Mouse (Mus musculus) hindlimb bud, embryonic 11.5 days (tissue): ENCODE data around the gene Atp6v1g1.

Experiments used
- DNase-seq: peaks from one replicate; pipeline ENCODE4 v3.0.0-alpha.2; 2012; ENCODE audit warnings: low read depth, low spot score; ENCODE audit errors: extremely low spot score

Gene Atp6v1g1

DNA sequence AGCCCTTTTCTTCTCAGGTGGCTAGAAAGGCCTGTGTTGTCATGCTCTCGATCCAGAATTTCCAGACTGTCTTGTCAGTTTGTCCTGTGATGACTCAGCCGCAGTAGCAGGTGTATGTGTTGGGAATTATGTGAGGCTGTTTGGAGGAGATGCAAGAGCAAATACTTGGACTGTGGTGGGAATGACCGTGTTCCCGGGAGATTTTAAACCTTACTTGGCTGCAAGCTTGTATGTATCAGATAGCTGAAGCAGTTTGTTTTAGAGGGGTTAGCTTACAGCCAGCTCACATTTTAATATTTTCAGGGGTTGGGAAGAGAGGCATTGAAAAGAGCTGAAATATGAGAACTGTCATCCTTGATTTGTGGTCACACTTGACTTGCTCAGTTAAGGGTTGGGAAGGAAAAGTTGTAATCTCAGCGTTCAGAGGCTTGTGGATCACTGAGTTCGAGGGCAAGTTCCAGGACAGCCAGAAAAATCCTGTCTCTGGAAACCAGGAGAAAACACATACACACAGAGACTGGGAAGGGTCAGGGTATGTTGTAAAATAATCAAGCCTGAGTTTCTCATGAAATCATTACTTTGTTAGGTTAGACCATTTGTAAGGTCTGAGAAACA, 2.0 kb downstream of the Atp6v1g1 start:
- DNase-seq, result no peak

- no peak for DNase-seq
Measured at GRCm38 (mm10) chr4:63547799-63548198, 3.2 kb downstream of the Atp6v1g1 start.

DNA sequence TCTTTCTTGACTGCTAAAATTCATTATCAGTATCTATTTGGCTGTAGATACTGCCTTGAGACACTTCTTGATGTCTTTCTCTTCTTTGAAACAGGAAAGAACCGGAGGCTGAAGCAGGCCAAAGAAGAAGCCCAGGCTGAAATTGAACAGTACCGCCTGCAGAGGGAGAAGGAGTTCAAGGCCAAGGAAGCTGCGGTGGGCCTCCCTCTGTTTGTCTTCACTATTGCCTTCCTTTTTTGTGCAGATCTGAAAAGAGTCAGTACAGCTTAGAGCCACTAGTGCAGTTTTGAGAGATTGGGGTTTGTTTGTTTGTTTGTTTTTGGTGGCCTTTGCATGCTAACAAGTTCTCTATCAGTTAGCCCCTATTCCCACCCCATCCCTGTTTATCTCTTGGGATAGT, 3.9 kb downstream of the Atp6v1g1 start:
- no peak for DNase-seq

DNA sequence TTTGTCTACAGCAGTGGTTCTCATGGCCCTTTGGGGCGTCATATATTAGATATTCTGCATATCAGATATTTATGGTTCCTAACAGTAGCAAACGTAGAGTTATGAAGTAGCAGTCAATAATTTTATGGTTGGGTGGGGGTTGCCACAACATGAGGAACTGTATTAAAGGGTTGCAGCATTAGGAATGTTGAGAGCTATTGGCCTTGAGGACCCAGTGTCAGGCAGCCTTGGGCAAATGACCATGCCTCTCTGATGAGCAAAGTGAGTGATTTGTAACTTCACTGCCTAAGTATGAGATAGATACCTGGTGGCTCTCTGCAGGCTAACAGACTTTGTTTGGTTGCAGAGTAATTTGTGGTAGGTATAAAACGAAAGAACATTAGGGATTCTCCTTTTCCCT, 6.3 kb downstream of the Atp6v1g1 start:
- DNase-seq, result no peak

DNA sequence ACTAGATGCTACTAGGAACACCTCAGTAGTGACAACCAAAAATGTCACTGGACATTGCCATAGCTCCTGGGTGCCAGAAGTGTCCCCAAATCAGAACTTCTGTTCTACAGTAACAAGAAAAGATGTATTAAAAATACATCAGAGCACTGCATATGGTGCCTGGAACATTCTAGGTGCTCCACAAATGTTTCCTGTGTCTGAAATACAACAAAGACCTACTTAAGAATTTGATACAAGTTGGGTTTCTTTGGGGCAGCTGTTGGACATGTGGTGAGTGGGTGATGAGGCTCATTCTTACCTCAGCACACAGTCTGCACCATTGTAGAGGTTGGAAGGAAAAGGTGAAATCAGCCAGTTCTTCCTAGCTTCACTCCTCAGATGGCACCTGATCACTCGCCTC, 8.3 kb downstream of the Atp6v1g1 start:
- no peak for DNase-seq

DNA sequence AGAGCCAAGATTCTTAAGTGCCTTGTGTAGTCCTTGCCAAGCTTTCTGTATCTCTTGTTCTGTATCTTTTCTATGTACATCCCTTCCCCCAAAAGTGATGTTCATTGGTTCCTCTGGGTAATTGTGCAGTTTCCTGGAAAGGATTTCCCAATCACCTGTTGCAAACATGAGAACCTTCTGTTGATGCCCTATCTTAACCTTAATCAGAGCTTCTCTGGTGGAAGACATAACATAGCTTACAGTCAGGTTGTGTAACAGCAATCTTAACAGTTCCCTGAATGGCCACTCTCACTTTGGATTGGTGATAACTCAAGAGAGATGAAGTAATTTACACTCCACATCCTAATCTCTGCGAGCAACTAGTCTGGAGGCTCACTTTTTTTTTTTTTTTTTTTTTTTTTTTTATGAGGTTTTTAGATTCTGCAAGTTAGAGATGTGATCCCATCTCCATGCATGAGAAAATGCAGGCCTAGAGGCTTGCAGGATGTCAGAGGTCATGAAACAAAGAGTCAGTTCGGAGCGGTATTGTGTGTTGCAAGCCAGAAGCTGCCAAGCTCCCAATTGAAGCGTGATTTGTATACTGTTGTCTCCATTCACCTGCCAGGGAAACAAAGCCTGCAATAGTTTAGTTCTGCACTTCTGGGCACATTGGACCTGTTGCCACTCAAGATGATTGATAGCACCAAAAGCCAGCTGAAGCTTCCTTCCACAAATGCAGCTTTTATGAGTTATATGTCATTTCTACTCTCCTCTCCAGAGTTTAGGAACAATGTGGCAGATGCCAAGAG, 9.4 kb downstream of the Atp6v1g1 start:
- no peak for DNase-seq

DNA sequence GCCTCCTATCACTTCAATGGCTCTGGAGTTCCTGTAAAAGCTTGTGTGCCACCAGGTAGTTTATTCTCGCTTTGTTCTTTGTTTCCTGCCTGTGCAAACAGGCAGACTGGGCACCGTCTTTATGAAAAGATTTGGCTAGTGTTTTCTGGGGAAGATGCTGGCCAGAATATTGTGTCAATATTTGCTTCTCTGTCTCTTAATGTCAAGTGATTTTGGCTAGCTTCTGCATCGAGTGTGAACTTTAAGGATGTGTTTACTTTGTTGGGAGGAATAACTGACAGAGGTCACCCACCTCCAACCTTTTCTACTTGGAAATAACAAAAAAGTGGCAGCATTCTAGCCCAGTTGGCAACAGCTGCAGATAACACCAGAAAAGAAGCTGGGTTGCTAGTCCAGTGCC, 10.0 kb downstream of the Atp6v1g1 start:
- no peak for DNase-seq

- no peak for DNase-seq
Measured at GRCm38 (mm10) chr4:63555111-63555510, 10.5 kb downstream of the Atp6v1g1 start.

- DNase-seq, result no peak
Measured at GRCm38 (mm10) chr4:63556665-63557064, 12.1 kb downstream of the Atp6v1g1 start.

- no peak for DNase-seq
Measured at GRCm38 (mm10) chr4:63557124-63558059, 12.8 kb downstream of the Atp6v1g1 start.

- no peak for DNase-seq
Measured at GRCm38 (mm10) chr4:63558407-63559081, 14.0 kb downstream of the Atp6v1g1 start, which contains the start of gene Tmem268. TSS of gene Tmem268 (plus strand) at chr4:63558781.

DNA sequence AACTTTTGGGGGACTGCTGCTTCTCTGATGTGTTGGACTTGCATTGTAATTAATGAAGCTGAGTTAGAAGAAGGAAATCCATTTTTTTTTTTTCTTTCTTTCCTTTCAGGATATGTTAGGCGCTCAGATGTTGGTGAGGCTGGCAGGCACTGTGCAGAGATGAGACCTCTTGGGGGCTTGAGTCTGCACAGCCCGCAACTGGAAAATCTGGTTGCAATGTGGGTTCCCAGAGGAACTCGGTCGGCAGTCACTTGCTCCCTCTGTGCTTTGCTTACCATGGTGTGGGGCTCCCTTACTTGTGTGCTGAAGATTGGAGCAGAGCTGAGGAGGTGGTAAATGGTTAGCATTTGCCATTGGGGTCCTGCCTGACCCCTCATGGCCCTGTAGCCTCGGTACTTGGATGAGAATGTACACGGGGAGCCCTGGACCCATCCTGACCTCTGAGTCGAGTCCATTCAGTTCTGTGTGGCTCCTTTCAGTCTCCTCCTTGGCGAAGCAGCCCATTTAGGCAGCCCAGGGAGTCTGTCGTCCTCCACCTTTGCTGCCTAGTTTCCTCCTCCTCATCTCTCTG, 14.6 kb downstream of the Atp6v1g1 start:
- DNase-seq, result no peak

DNA sequence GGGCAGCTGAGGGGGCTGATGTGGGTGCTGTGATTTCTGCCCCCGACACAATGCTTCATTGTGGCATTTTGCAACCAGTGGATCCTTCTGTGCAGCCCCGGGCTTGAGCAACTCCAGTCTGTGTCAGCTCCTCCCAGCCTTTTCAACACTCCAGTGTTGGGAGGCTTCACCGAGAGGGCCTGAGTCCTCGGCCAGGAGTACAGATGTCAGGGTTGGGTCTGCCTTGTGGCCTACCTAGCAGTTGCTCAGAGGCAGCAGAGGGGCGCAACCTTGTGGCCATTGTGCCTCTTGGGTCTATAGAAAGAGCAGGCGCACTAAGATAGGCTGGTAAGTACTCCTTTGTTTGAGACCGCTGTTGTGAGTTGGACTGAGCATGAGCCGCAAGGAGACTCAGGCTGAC, 15.5 kb downstream of the Atp6v1g1 start:
- DNase-seq, result no peak

DNA sequence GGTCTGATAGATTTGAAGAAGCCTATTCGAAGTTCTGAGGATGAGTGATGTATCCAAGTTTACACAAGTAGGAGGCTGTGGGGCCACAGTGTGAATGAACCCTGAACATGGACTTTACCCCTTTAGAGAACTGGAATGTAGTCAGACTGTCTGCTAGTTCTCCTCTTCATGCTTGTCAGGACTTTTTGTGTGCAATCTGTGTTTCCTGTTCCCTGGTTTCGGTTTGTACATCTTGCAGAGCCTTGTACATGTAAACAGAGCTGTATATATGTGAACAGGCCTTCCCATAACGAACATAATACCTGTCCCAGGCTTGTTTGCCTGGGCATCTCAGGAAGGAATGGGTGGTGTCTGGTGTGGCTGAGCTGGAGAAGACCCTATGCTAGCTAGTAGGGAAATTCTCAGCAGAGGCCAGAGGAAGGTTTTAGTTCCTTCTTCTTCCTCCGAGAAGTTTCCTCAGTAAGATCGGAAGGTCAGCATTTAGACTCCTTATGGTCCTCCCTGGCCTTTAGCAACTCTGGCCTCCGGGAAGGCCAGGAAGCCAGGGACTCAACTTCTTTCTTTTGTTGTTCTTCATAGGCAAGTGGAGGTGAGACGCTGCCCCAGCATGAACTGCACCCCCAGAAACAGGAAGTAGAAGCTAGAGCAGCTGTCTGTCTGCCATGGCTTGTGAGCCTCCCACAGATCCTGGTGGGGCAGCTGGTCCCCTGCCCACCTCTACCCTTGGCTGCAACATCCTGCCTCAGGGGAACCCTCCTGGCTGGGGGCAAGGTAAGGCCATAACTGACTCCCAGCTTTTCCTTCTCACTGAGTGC, 17.5 kb downstream of the Atp6v1g1 start:
- DNase-seq, result no peak

DNA sequence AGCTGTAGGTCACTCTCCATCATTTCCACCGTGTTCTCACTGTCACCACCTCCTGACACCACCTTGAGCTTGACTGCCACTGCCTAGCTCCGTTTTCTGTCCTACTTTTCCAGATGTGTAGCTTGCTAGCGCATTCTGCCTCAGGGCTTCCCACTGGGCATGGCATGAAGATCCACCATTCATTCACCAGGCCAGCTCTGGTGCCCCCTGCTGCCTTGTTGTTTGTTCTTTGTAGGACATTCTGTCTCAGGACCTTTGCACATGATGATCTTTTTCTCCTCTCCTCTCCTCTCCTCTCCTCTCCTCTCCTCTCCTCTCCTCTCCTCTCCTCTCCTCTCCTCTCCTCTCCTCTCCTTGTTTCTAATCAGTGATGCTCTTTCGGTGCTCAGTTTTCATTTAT, 18.2 kb downstream of the Atp6v1g1 start:
- no peak for DNase-seq

- DNase-seq, result no peak
Measured at GRCm38 (mm10) chr4:63567712-63568390, 23.3 kb downstream of the Atp6v1g1 start.

- DNase-seq, result no peak
Measured at GRCm38 (mm10) chr4:63569322-63569721, 24.8 kb downstream of the Atp6v1g1 start.

GRCm38 (mm10) chr4:63570208-63570781, 25.7 kb downstream of the Atp6v1g1 start:
- no peak for DNase-seq

GRCm38 (mm10) chr4:63572621-63573020, 28.0 kb downstream of the Atp6v1g1 start:
- DNase-seq, result no peak
